Mouse (Mus musculus): Measurements from ENCODE around the gene Rps24. TPM values are rescaled to one million over a fixed set of nuclear protein-coding genes. Genes with fewer than 3 reads are reported as not detected.

Gene Rps24
- 762 and 1,360 TPM in 2 replicates for polyA plus RNA-seq (2012; rRNA removed; ENCODE audit: low replicate concordance)

GRCm38 (mm10) chr14:24486773-24487227 lies at the start of gene Rps24, which contains the start of gene Polr3a:
Rps24 (plus strand) TSS chr14:24487125.
Polr3a (minus strand) TSS chr14:24487058.

Other genes starting within 250 kb of the Rps24 start
- 22.6 and 55.9 TPM in 2 replicates for gene Dlg5, start 241.2 kb upstream of the Rps24 start, polyA plus RNA-seq (2012; rRNA removed; ENCODE audit: low replicate concordance)
- not detected in 2 replicates for gene E330034G19Rik, start 193.9 kb upstream of the Rps24 start, polyA plus RNA-seq (2012; rRNA removed; ENCODE audit: low replicate concordance)
- gene Polr3a, start 67 bp upstream of the Rps24 start, polyA plus RNA-seq (2012; rRNA removed; ENCODE audit: low replicate concordance): 7.4 and 12.0 TPM in 2 replicates